Mouse (Mus musculus): Measurements from ENCODE around the gene Fbxo17. TPM values are rescaled to one million over a fixed set of nuclear protein-coding genes. Genes with fewer than 3 reads are reported as not detected.

Fbxo17 gene
- polyA plus RNA-seq, 1 experiment, result not detected

- no peak for TF ChIP-seq GATA1 (IDR thresholded peaks at IDR 0.05; ENCODE audit: low read length)
Observed at GRCm38 (mm10) chr7:28740949-28741348, 24.3 kb downstream of the Fbxo17 start.

GRCm38 (mm10) chr7:28741368-28741708, 24.7 kb downstream of the Fbxo17 start:
- TF ChIP-seq GATA1 (IDR thresholded peaks at IDR 0.05; ENCODE audit: low read length), result no peak

GRCm38 (mm10) chr7:28741709-28742438, 25.3 kb downstream of the Fbxo17 start, which contains the start of the genes Mrps12 and Sars2:
TSS of gene Mrps12 (minus strand) at chr7:28741820.
TSS of gene Sars2 (plus strand) at chr7:28741992.
- peak; percentile 24 for TF ChIP-seq GATA1 (IDR thresholded peaks at IDR 0.05; ENCODE audit: low read length)

GRCm38 (mm10) chr7:28749935-28750334, 33.3 kb downstream of the Fbxo17 start:
- no peak for TF ChIP-seq GATA1 (IDR thresholded peaks at IDR 0.05; ENCODE audit: low read length)

GRCm38 (mm10) chr7:28756079-28756478, 39.5 kb downstream of the Fbxo17 start, which contains the start of gene Ccer2:
TSS of gene Ccer2 (plus strand) at chr7:28756174.
- no peak for TF ChIP-seq GATA1 (IDR thresholded peaks at IDR 0.05; ENCODE audit: low read length)

GRCm38 (mm10) chr7:28758623-28759022, 42.0 kb downstream of the Fbxo17 start:
- no peak for TF ChIP-seq GATA1 (IDR thresholded peaks at IDR 0.05; ENCODE audit: low read length)

GRCm38 (mm10) chr7:28761907-28762306, 45.3 kb downstream of the Fbxo17 start:
- TF ChIP-seq GATA1 (IDR thresholded peaks at IDR 0.05; ENCODE audit: low read length), result no peak

- no peak for TF ChIP-seq GATA1 (IDR thresholded peaks at IDR 0.05; ENCODE audit: low read length)
Observed at GRCm38 (mm10) chr7:28765211-28765610, 48.6 kb downstream of the Fbxo17 start.

- no peak for TF ChIP-seq GATA1 (IDR thresholded peaks at IDR 0.05; ENCODE audit: low read length)
Observed at GRCm38 (mm10) chr7:28766173-28766879, 49.7 kb downstream of the Fbxo17 start, which contains the start of gene Sirt2. TSS of gene Sirt2 (plus strand) at chr7:28766735.

- TF ChIP-seq GATA1 (IDR thresholded peaks at IDR 0.05; ENCODE audit: low read length), result no peak
Observed at GRCm38 (mm10) chr7:28766910-28767309, 50.3 kb downstream of the Fbxo17 start.

- no peak for TF ChIP-seq GATA1 (IDR thresholded peaks at IDR 0.05; ENCODE audit: low read length)
Observed at GRCm38 (mm10) chr7:28767462-28767965, 50.9 kb downstream of the Fbxo17 start, which contains the start of gene Nfkbib. TSS of gene Nfkbib (minus strand) at chr7:28767512.

- TF ChIP-seq GATA1 (IDR thresholded peaks at IDR 0.05; ENCODE audit: low read length), result no peak
Observed at GRCm38 (mm10) chr7:28769414-28769958, 52.9 kb downstream of the Fbxo17 start.

GRCm38 (mm10) chr7:28770309-28770708, 53.7 kb downstream of the Fbxo17 start:
- TF ChIP-seq GATA1 (IDR thresholded peaks at IDR 0.05; ENCODE audit: low read length), result no peak

GRCm38 (mm10) chr7:28771867-28772266, 55.3 kb downstream of the Fbxo17 start:
- TF ChIP-seq GATA1 (IDR thresholded peaks at IDR 0.05; ENCODE audit: low read length), result no peak

- TF ChIP-seq GATA1 (IDR thresholded peaks at IDR 0.05; ENCODE audit: low read length), result no peak
Observed at GRCm38 (mm10) chr7:28773163-28773562, 56.6 kb downstream of the Fbxo17 start.

- TF ChIP-seq GATA1 (IDR thresholded peaks at IDR 0.05; ENCODE audit: low read length), result no peak
Observed at GRCm38 (mm10) chr7:28774164-28774563, 57.6 kb downstream of the Fbxo17 start.

Data from G1E-ER4 (cell line).